Mouse (Mus musculus): Measurements from ENCODE around the gene Trp53i13.

The Trp53i13 gene

DNA sequence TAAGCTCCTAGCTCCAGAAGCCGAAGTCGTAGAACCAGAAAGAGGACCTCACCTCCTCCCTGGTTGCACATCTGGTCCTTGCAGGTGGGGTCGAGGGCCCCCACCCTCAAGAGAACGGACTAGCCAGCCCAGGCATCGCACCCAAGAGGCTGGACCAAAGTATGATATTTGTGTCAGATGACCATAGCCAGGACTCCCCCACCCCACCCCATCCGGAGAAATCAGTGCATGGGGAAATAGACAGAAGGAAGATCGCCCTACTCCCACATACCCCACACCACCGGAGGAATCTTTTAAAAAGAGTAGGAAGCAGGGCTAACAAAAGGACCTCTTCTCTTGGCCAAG lies 52.7 kb downstream of the Trp53i13 start:
- DNase-seq (ENCODE audit: low spot score in 2 of 2), result no peak

DNA sequence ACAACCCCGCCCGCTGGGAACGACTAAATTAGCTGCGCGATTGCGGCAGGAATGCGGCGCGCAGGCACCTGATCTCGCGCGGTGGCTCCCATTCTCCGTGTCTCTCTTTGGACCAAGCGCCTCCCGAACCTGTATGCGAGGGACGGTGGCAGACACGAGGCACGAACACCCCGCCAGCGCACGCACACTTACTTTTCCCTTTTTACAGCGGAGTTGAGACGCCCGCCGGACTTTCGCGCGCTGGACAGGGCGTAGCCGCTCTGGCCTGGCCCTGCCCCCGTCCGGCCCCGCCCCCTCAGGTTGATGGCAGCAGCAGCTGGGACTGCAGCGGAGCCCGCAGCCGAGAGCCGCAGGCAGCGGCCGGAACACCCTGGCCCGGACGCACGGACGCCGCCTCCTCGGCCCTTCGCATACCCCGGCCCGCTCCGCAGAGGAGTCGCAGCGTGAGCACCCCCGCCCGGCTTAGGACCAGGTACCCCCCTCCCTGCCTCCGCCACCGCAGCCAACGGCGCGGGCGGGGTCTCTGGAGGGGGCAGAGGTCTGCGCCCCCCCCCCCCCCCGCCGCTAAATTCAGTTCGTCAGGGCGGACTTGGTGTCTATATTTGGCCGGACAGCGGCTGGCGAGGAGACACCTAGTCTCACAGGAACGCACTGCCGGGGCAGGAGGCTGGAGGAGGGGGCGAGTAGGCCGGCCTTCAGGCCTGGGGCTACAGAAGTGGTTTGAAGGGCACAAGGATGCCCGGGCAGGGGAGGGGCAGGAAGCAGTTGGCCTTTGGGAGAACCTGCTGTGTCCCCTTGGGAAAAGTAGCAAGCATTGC lies 53.3 kb downstream of the Trp53i13 start, which contains the start of gene Coro6:
Gene Coro6, plus strand, starts transcription at position 129 of the 818 bp plus-strand sequence.
- DNase-seq (ENCODE audit: low spot score in 2 of 2), result peak; percentile 42 to 79

DNA sequence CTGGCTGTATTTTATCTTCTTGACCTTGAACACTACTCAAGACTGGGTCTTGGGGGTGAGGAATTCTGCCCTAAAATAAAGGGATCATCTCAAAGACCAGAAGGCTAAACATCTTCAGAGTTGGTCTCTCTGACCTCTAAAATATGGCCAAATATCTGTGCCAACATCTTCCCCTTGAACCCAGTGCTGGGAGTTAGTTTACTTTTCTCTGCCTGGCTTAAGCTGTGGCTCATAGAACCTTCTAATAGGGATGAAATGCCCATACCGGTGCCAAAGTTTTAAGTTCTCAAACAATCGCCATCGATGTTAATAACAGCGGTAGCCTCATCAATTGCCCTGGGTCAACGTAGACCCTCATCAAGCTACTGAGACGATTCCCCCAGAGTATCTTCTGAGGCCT lies 53.9 kb downstream of the Trp53i13 start:
- no peak for DNase-seq (ENCODE audit: low spot score in 2 of 2)

All from spleen, postnatal 10 days (tissue).